Mouse (Mus musculus) liver, postnatal 0 days (tissue): ENCODE measurements around the gene Nr3c2. TPM values are rescaled to one million over a fixed set of nuclear protein-coding genes. Genes with fewer than 3 reads are reported as not detected.

Source experiments
- ATAC-seq: fragments of 200-750 bp; cut with Nextera tagmentation; 2 replicates; pipeline ENCODE4 v1.8.0; 2017; ENCODE audit warnings: mild to moderate bottlenecking, moderate library complexity
- DNase-seq: peaks from one replicate; pipeline ENCODE4 v3.0.0-alpha.2; 2016
- H3K27ac ChIP-seq: fragments of 300-500 bp; sonication (generic); 2 replicates; pipeline ENCODE4 v1.5.1; 2014; ENCODE audit warnings: antibody characterized with exemption, moderate library complexity, mild to moderate bottlenecking, low read depth
- H3K27me3 ChIP-seq: fragments of 300-500 bp; sonication (generic); 2 replicates; pipeline ENCODE4 v1.6.1; 2014; ENCODE audit warnings: low read length, control low read depth, mixed read lengths; ENCODE audit not compliant: insufficient read depth
- H3K36me3 ChIP-seq: fragments of 300-500 bp; sonication (generic); replicated peaks from 2 replicates; pipeline ENCODE4 v1.6.1; 2014; ENCODE audit warnings: mild to moderate bottlenecking, control low read depth, low read length, moderate library complexity, mixed read lengths; ENCODE audit not compliant: insufficient read depth
- H3K4me1 ChIP-seq: fragments of 300-500 bp; sonication (generic); 2 replicates; pipeline ENCODE4 v1.6.1; 2014; ENCODE audit warnings: antibody characterized with exemption, mild to moderate bottlenecking, control low read depth; ENCODE audit not compliant: insufficient read depth
- H3K4me2 ChIP-seq: fragments of 300-500 bp; sonication (generic); 2 replicates; pipeline ENCODE4 v1.6.1; 2014; ENCODE audit warnings: low read depth, mild to moderate bottlenecking, low read length, moderate library complexity, mixed read lengths
- H3K4me3 ChIP-seq: fragments of 300-500 bp; sonication (generic); 2 replicates; pipeline ENCODE4 v1.5.1; 2014; ENCODE audit warnings: low read depth, low read length
- H3K9ac ChIP-seq: fragments of 300-500 bp; sonication (generic); replicated peaks from 2 replicates; pipeline ENCODE4 v1.6.1; 2014; ENCODE audit warnings: mild to moderate bottlenecking, moderate library complexity
- H3K9me3 ChIP-seq: fragments of 300-500 bp; sonication (generic); 2 replicates; pipeline ENCODE4 v1.6.1; 2016; ENCODE audit warnings: mild to moderate bottlenecking, control low read depth, low read length, mixed read lengths
- CTCF ChIP-seq: sonication (generic); IDR thresholded peaks from 2 replicates; pipeline ENCODE4 v1.5.1; 2016; ENCODE audit warnings: antibody characterized with exemption, low read depth
- EP300 ChIP-seq: IDR thresholded peaks from 2 replicates; pipeline ENCODE4 v1.6.1; 2016; ENCODE audit warnings: antibody characterized with exemption, low read depth, mild to moderate bottlenecking
- whole genome bisulfite sequencing: fragments of 180-500 bp; shearing (Covaris S2); extraction: QIAGEN DNeasy Blood & Tissue Kit; methylation state at CpG from one replicate; pipeline ENCODE4 v1.1.7; 2014; ENCODE audit not compliant: insufficient replicate concordance; 5-methylcytosine and 5-hydroxymethylcytosine counted together
- polyA plus RNA-seq: library from polyadenylated mRNA; unstranded; fragments of >200 nt; fragmentation: Nextera tagmentation; extraction: Ambion mirVana; gene quantifications from 2 replicates; pipeline ENCODE4 v1.2.1, GENCODE M21; 2015

Gene Nr3c2
- polyA plus RNA-seq, 1 experiment from 2014 or later: 3.4 TPM

DNA sequence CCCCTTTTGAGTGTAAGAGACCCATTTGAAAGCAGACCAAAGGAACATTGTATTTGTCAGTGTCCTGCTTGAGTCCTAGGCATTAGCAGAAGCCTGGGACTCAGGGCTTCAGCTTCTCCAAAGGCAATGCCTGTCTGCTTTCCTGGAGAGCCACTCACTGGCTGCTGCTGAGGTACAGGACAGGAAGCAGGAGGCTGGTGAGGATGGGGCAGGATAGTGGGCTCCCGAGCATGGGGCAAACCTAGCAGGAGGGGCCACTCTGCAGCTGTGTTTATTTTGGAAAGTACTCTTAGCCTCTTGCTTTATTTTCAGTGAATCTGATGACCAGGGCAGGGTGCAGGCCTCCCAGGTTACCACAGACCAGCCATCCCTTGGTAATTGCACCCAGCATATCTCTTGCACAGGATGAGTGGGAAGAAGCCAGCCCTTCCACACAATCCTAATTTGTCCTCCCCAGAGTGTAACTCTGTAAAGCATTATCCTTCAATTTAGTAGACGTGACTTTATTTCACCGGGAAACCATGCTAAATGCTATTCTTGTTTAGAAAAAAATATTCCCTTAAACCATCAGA lies 314.7 kb downstream of the Nr3c2 start:
- no peaks in the 10 kb centered on the region for H3K27me3 ChIP-seq
- ATAC-seq (no peak), DNase-seq (no peak)
- H3K27ac ChIP-seq: no peak overlapping the region
- H3K9me3 ChIP-seq: no peaks in the 10 kb centered on the region
- H3K36me3 ChIP-seq: no peaks in the 10 kb centered on the region
- H3K4me3 ChIP-seq: no peak overlapping the region
- no peak overlapping the region for H3K9ac ChIP-seq
- no peaks in the 10 kb centered on the region for H3K4me1 ChIP-seq
- 62% methylated on average over 3 of the region's 3 CpGs for WGBS
- no peak overlapping the region for H3K4me2 ChIP-seq
- TF ChIP-seq CTCF: no peak
- TF ChIP-seq EP300: no peak

DNA sequence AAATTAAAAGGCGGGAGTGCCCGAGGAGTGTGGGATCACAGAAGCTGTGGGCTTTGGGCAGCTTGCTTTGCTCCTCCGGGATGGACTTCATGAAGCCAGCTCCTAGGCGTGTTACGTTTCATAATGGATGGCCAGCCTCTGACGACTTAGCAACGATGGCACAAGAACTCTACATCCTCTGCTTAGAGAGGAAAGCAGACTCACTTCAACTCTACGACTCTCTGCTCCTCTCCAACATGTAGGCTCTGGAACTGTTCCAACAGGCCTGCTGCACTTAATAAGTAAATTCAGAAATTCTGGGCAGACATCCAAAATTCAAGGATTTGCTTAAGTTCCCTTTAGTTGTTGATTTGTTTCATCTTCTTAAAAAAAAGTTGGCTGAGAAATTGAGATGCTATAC lies 315.4 kb downstream of the Nr3c2 start:
- Histone ChIP-seq H3K4me1 (no peaks in the 10 kb centered on the region), H3K4me3 (no peak overlapping the region), H3K4me2 (no peak overlapping the region), H3K9me3 (no peaks in the 10 kb centered on the region), H3K36me3 (no peaks in the 10 kb centered on the region), H3K27me3 (no peaks in the 10 kb centered on the region), H3K27ac (no peak overlapping the region), H3K9ac (no peak overlapping the region)
- TF ChIP-seq EP300 (no peak), CTCF (no peak)
- ATAC-seq (no peak), DNase-seq (no peak)
- 71% methylated on average over 8 of the region's 8 CpGs for WGBS

DNA sequence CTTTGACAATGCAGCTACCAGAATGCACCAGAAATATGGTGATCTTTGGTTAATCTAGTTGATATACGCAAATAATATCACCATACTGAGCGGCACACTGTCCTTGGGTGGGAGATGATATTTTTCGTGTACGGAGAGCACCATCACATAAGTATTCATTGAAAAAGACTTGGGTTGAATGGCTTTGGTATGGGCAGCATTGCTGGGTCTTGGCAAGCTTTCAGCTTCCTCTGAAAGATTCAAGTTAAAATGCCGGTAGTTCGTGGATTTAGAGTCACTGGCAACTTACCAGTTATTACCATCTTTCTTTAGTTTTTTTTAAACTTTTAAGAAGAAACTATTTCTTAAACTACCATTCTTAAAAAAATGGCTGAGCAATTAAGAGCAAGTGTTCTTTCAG lies 315.9 kb downstream of the Nr3c2 start:
- H3K27me3 ChIP-seq: no peaks in the 10 kb centered on the region
- 78% methylated on average over 6 of the region's 6 CpGs for WGBS
- H3K4me1 ChIP-seq: no peaks in the 10 kb centered on the region
- H3K36me3 ChIP-seq: no peaks in the 10 kb centered on the region
- H3K9ac ChIP-seq: no peak overlapping the region
- no peak overlapping the region for H3K4me2 ChIP-seq
- no peak for ATAC-seq
- no peak for DNase-seq
- H3K27ac ChIP-seq: no peak overlapping the region
- H3K9me3 ChIP-seq: no peaks in the 10 kb centered on the region
- no peak overlapping the region for H3K4me3 ChIP-seq
- TF ChIP-seq CTCF (no peak), EP300 (no peak)

DNA sequence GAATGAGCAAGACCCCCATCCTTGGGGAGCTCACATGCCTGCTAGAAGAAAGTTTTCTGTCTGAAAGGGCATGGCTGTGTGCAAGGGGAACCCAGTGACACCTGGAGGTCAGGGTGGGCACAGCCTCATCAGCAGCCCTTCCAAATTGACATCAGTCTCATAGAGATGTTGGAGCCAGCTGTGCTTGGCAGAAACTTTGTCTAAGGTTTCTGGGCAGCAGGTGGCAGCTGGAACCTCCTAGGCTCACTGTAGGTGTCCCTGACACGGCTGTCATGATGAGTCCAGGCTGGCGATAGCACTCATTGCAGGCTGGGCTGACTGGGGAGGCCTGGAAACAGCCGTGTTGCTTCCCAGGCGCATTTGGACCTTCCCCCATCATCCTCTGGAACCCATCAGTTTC lies 323.9 kb downstream of the Nr3c2 start:
- Histone ChIP-seq H3K27ac (no peak overlapping the region), H3K4me1 (no peaks in the 10 kb centered on the region), H3K36me3 (no peaks in the 10 kb centered on the region), H3K9ac (no peak overlapping the region), H3K27me3 (no peaks in the 10 kb centered on the region), H3K4me3 (no peak overlapping the region), H3K9me3 (no peaks in the 10 kb centered on the region), H3K4me2 (no peak overlapping the region)
- DNase-seq: no peak
- 77% methylated on average over 4 of the region's 4 CpGs for WGBS
- TF ChIP-seq EP300 (no peak), CTCF (no peak)
- no peak for ATAC-seq

DNA sequence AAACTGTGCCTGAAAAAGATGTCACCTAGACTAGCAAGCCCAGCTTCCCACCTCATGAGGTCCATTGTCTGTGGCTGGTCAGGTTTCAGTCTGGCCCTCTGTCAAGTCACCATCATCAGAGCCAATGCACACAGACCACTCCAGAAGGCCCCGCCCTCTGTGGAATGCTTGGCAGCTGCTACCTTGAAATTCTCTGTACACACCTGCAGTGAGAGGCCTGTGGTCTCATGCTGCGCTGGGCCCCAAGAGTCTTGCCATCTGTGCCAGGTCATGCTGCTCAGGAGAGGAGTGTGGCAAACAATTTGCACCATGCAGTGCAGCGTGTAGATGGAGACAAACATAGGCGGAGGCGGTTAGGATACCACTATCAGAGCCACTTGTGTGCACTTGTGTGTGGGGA lies 328.5 kb downstream of the Nr3c2 start:
- no peak overlapping the region for H3K4me3 ChIP-seq
- no peak overlapping the region for H3K4me2 ChIP-seq
- TF ChIP-seq EP300 (no peak), CTCF (no peak)
- H3K27me3 ChIP-seq: no peaks in the 10 kb centered on the region
- no peaks in the 10 kb centered on the region for H3K9me3 ChIP-seq
- no peaks in the 10 kb centered on the region for H3K36me3 ChIP-seq
- no peak for DNase-seq
- no peaks in the 10 kb centered on the region for H3K4me1 ChIP-seq
- no peak overlapping the region for H3K9ac ChIP-seq
- WGBS: 88% methylated on average over 5 of the region's 5 CpGs
- H3K27ac ChIP-seq: no peak overlapping the region
- no peak for ATAC-seq

DNA sequence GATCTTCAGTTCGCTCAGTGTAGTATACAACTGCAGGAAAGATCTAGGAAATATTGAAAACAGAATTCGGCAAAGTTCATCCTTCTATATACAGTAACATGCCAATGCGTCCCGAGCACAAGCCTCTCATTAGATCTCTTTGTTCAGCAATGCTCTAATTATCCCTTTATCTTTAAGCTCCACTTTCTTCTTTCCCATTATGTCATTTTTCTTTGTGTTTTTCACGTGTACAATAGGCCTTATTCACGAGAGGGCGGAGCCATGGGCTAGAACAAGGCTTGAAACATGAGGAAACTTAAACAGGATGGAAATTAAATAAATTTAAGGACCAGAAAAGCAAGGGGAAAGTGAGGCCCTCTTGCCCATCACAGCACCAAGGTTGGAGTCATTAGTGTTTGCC lies 329.4 kb downstream of the Nr3c2 start:
- no peaks in the 10 kb centered on the region for H3K36me3 ChIP-seq
- H3K27me3 ChIP-seq: no peaks in the 10 kb centered on the region
- no peak overlapping the region for H3K4me2 ChIP-seq
- no peak overlapping the region for H3K27ac ChIP-seq
- H3K9ac ChIP-seq: no peak overlapping the region
- DNase-seq: no peak
- no peak for TF ChIP-seq EP300
- no peak for TF ChIP-seq CTCF
- H3K4me3 ChIP-seq: no peak overlapping the region
- no peaks in the 10 kb centered on the region for H3K9me3 ChIP-seq
- no peak for ATAC-seq
- 71% methylated on average over 7 of the region's 7 CpGs for WGBS
- H3K4me1 ChIP-seq: no peaks in the 10 kb centered on the region

DNA sequence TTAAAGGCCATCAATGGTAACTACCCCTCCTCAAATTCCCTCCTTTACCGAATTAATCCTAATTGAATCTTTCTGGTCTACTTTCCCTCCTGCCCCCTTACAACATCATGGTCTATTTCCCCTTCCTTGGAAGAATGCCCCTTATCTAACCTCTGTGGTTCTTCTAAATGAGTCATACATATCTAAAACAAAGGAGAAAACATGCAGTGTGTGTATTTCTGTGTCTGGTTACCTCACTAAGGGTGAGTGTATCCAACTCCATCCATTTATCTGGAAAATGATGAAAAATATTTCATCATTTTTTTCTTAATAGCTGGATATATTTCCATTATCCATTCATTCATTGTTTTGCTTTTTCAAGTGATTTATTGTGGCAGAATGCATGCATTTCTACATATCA lies 332.0 kb downstream of the Nr3c2 start:
- no peak for DNase-seq
- H3K9me3 ChIP-seq: no peaks in the 10 kb centered on the region
- H3K4me3 ChIP-seq: no peak overlapping the region
- no peak for ATAC-seq
- no peak for TF ChIP-seq CTCF
- TF ChIP-seq EP300: no peak
- no peaks in the 10 kb centered on the region for H3K4me1 ChIP-seq
- H3K27me3 ChIP-seq: no peaks in the 10 kb centered on the region
- H3K9ac ChIP-seq: no peak overlapping the region
- no peaks in the 10 kb centered on the region for H3K36me3 ChIP-seq
- no peak overlapping the region for H3K4me2 ChIP-seq
- WGBS: 81% methylated on average over 1 of the region's 1 CpGs
- no peak overlapping the region for H3K27ac ChIP-seq
